ENCODE assay signal across 9 mouse cellular contexts in the genomic region with DNA sequence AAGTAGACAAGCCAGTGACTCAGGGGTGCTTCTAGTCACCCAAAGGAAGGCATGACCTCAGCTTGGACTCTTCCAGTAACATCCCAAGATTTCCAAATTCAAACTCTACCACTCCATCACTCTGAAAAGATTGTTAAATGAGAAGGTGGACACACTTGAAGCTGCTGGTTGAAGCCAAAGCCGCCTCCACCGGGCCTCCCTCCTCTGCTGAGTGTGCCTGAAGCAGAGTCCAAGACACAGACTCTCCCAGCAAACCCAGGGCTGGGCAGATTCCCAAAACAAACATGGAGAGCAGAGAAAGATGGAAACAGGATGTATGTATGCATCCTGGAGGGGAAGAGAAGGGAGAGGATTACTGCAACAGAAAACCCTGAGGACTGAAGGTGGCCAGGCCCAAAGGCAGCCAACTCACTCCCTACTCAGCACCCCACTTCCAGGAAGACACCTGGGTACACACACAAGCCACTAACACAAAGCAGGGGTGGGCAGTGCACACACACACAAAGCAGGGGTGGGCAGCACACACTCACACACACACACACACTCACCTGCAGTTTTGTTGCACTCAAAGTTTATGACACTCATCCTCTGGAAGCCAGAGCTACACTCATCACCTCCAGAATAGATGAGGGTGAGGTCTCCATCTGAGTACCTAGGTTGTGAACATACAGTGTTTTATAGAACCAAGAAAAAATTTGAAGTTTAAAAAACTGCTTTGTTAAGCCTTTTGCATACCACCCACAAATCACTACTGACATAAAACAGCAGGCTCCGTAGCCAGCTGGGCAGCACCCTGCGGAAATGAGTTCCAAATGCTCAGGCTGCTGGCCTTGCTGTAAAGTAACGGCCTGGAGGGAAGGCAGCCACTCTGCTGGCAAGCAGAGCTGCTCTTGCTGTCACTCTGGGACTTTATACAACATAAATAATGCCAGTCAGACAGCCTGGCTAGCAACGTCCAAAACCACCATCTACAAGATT. TPM values are rescaled to one million over a fixed set of nuclear protein-coding genes. Genes with fewer than 3 reads are reported as not detected.
DNase-seq lines count a peak whose midpoint lies in the region; ATAC-seq lines count a peak whose summit lies in the region.
"Had no signal": no experiment of that assay in that cellular context is flagged by ENCODE, and none has a peak within 500 bp of the region (broad histone marks: within the 10 kb centered on the region; RNA-seq: fewer than 3 reads in every experiment).

No protein-coding gene starts in this region.

- no peaks in the 10 kb centered on the region for H3K27me3 ChIP-seq in forebrain, embryonic 14.5 days (replicated peaks; ENCODE audit: control insufficient read depth, insufficient read depth, low read length)
- no peaks in the 10 kb centered on the region for H3K27me3 ChIP-seq in forebrain, embryonic 10.5 days (ENCODE audit: poor library complexity, severe bottlenecking)
- H3K27me3 ChIP-seq in intestine, embryonic 15.5 days (replicated peaks), result no peaks in the 10 kb centered on the region
- H3K27me3 ChIP-seq in liver, embryonic 11.5 days (replicated peaks; ENCODE audit: control insufficient read depth, insufficient read depth, low read length), result no peaks in the 10 kb centered on the region
- H3K27me3 ChIP-seq in stomach, embryonic 14.5 days (ENCODE audit: control insufficient read depth, insufficient read depth, low read length), result no peaks in the 10 kb centered on the region

- no peak overlapping the region for H3K4me3 ChIP-seq in forebrain, embryonic 14.5 days (ENCODE audit: low read depth, low read length)
- H3K4me3 ChIP-seq in forebrain, embryonic 10.5 days, result no peak overlapping the region
- no peak overlapping the region for H3K4me3 ChIP-seq in intestine, embryonic 15.5 days (replicated peaks)
- no peak overlapping the region for H3K4me3 ChIP-seq in liver, embryonic 11.5 days (ENCODE audit: low read depth, low read length)
- no peak overlapping the region for H3K4me3 ChIP-seq in stomach, embryonic 14.5 days (ENCODE audit: low read depth, low read length)

- H3K36me3 ChIP-seq in forebrain, embryonic 14.5 days (ENCODE audit: control insufficient read depth, insufficient read depth, low read length), result peaks cover 54% of the 10 kb centered on the region
- H3K36me3 ChIP-seq in forebrain, embryonic 10.5 days (replicated peaks), result peaks cover 85% of the 10 kb centered on the region
- H3K36me3 ChIP-seq in intestine, embryonic 15.5 days, result 0 out of 2 replicates have a peak, but pooled peaks cover 7% of the 10 kb centered on the region
- peaks cover 9% of the 10 kb centered on the region; the same call in 1 of the 2 replicates for H3K36me3 ChIP-seq in liver, embryonic 11.5 days (ENCODE audit: control insufficient read depth, insufficient read depth, low read length)
- H3K36me3 ChIP-seq in stomach, embryonic 14.5 days (ENCODE audit: control insufficient read depth, insufficient read depth, low read length), result peaks cover 10% of the 10 kb centered on the region

- no peak overlapping the region for H3K4me2 ChIP-seq in forebrain, embryonic 14.5 days (ENCODE audit: low read length)
- no peak overlapping the region; the same call in 1 of the 2 replicates for H3K4me2 ChIP-seq in intestine, embryonic 15.5 days (replicated peaks)
- no peak overlapping the region for H3K4me2 ChIP-seq in liver, embryonic 11.5 days
- no peak overlapping the region for H3K4me2 ChIP-seq in stomach, embryonic 14.5 days (replicated peaks; ENCODE audit: low read depth, low read length)

- DNase-seq in forebrain, embryonic 14.5 days (ENCODE audit: low spot score), result no peak
- DNase-seq in forebrain, embryonic 10.5 days (ENCODE audit: extremely low spot score, low spot score), result no peak
- peak; percentile 76 for DNase-seq in adrenal gland, postnatal 10 days
- DNase-seq in gastrocnemius, postnatal 10 days, result peak; percentile 39
- DNase-seq in liver, embryonic 11.5 days (ENCODE audit: low spot score), result no peak
- no peak for DNase-seq in yolk sac, embryonic 10.5 days (ENCODE audit: low spot score)

- 0 out of 2 replicates have a peak, but pooled peaks have one; percentile 23 for ATAC-seq in forebrain, embryonic 14.5 days
- ATAC-seq in intestine, embryonic 15.5 days, result peak; percentile 15; the same call in 1 of the 2 replicates
- no peak for ATAC-seq in liver, embryonic 11.5 days (replicated peaks; ENCODE audit: low FRiP score)
- peak; percentile 50 for ATAC-seq in stomach, embryonic 14.5 days (ENCODE audit: insufficient number of reproducible peaks, insufficient read depth, low FRiP score, low read depth)

- no peaks in the 10 kb centered on the region for H3K9me3 ChIP-seq in forebrain, embryonic 14.5 days (replicated peaks; ENCODE audit: control insufficient read depth, low read length)
- no peaks in the 10 kb centered on the region for H3K9me3 ChIP-seq in forebrain, embryonic 10.5 days
- no peaks in the 10 kb centered on the region for H3K9me3 ChIP-seq in intestine, embryonic 15.5 days
- no peaks in the 10 kb centered on the region for H3K9me3 ChIP-seq in liver, embryonic 11.5 days (ENCODE audit: control insufficient read depth, low read length)
- H3K9me3 ChIP-seq in stomach, embryonic 14.5 days (ENCODE audit: control insufficient read depth, low read depth, low read length), result no peaks in the 10 kb centered on the region

- 72% methylated on average over 6 of the region's 6 CpGs for WGBS in forebrain, embryonic 14.5 days
- 75% methylated on average over 6 of the region's 6 CpGs for WGBS in forebrain, embryonic 10.5 days
- 26% methylated on average over 6 of the region's 6 CpGs for WGBS in intestine, embryonic 15.5 days
- WGBS in liver, embryonic 11.5 days, result 65% methylated on average over 6 of the region's 6 CpGs
- 30% methylated on average over 6 of the region's 6 CpGs for WGBS in stomach, embryonic 14.5 days

- H3K9ac ChIP-seq in forebrain, embryonic 14.5 days (ENCODE audit: low read length), result no peak overlapping the region
- no peak overlapping the region for H3K9ac ChIP-seq in intestine, embryonic 15.5 days
- H3K9ac ChIP-seq in liver, embryonic 11.5 days (ENCODE audit: low read depth, low read length), result no peak overlapping the region
- H3K9ac ChIP-seq in stomach, embryonic 14.5 days (replicated peaks; ENCODE audit: low read depth, low read length), result no peak overlapping the region

- H3K4me1 ChIP-seq in forebrain, embryonic 14.5 days (ENCODE audit: control insufficient read depth, insufficient read depth, low read length), result peaks cover 6% of the 10 kb centered on the region; the same call in 1 of the 2 replicates
- H3K4me1 ChIP-seq in forebrain, embryonic 10.5 days, result no peaks in the 10 kb centered on the region; the same call in 1 of the 2 replicates
- peaks cover 45% of the 10 kb centered on the region for H3K4me1 ChIP-seq in intestine, embryonic 15.5 days (replicated peaks)
- peaks cover 30% of the 10 kb centered on the region for H3K4me1 ChIP-seq in liver, embryonic 11.5 days (replicated peaks; ENCODE audit: control insufficient read depth, insufficient read depth, low read length)
- H3K4me1 ChIP-seq in stomach, embryonic 14.5 days (ENCODE audit: control insufficient read depth, insufficient read depth, low read length), result peaks cover 31% of the 10 kb centered on the region

- no peak overlapping the region; the same call in none of the 2 replicates for H3K27ac ChIP-seq in forebrain, embryonic 14.5 days (ENCODE audit: low read depth, low read length)
- no peak overlapping the region for H3K27ac ChIP-seq in forebrain, embryonic 10.5 days
- H3K27ac ChIP-seq in intestine, embryonic 15.5 days, result peak overlapping the region; percentile 90
- peak overlapping the region; percentile 60 for H3K27ac ChIP-seq in liver, embryonic 11.5 days (ENCODE audit: low read depth, low read length)
- H3K27ac ChIP-seq in stomach, embryonic 14.5 days (ENCODE audit: low read length), result peak overlapping the region; percentile 82

RNA-seq across cellular contexts. Expression of a gene that starts 44.4 kb away (rescaled TPM):
- 9.6 and 10.9 TPM in 2 replicates for polyA plus RNA-seq in forebrain, embryonic 14.5 days (2014; fragmentation: Nextera tagmentation; extraction: Ambion mirVana)
- 20.0 and 20.5 TPM in 2 replicates for polyA plus RNA-seq in forebrain, embryonic 10.5 days (2016; fragmentation: Nextera tagmentation; extraction: Ambion mirVana)
- total RNA-seq in adrenal gland, postnatal 10 days (2021), result 10 to 100 TPM; 60.7 to 77.0 TPM
- 100 to 1,000 TPM in 1 of 2 experiments, 10 to 100 TPM in 1; 92.0 to 114 TPM for total RNA-seq in gastrocnemius, postnatal 10 days (2021)
- polyA plus RNA-seq in intestine, embryonic 15.5 days (2015; fragmentation: Nextera tagmentation; extraction: Ambion mirVana), result 37.5 and 38.9 TPM in 2 replicates
- polyA plus RNA-seq in liver, embryonic 11.5 days (2014; fragmentation: Nextera tagmentation; extraction: Ambion mirVana), result 41.8 and 43.7 TPM in 2 replicates
- polyA plus RNA-seq in stomach, embryonic 14.5 days (2014; fragmentation: Nextera tagmentation; extraction: Ambion mirVana), result 46.0 and 51.7 TPM in 2 replicates

RNA-seq across cellular contexts. Expression of a gene that starts 49.4 kb away (rescaled TPM):
- not detected in 2 replicates for polyA plus RNA-seq in forebrain, embryonic 14.5 days (2014; fragmentation: Nextera tagmentation; extraction: Ambion mirVana)
- polyA plus RNA-seq in forebrain, embryonic 10.5 days (2016; fragmentation: Nextera tagmentation; extraction: Ambion mirVana), result not detected in 2 replicates
- 10 to 100 TPM; 10.1 to 24.6 TPM for total RNA-seq in adrenal gland, postnatal 10 days (2021)
- not detected for total RNA-seq in gastrocnemius, postnatal 10 days (2021)
- polyA plus RNA-seq in intestine, embryonic 15.5 days (2015; fragmentation: Nextera tagmentation; extraction: Ambion mirVana), result 0.40 and 0.51 TPM in 2 replicates
- 0.10 TPM in 1 of 2 replicates, not detected in the other for polyA plus RNA-seq in liver, embryonic 11.5 days (2014; fragmentation: Nextera tagmentation; extraction: Ambion mirVana)
- 0.90 TPM in 1 of 2 replicates, not detected in the other for polyA plus RNA-seq in stomach, embryonic 14.5 days (2014; fragmentation: Nextera tagmentation; extraction: Ambion mirVana)
- total RNA-seq: gastrocnemius, postnatal 36 days had no signal

Comparison
In these comparisons a context has a peak if more than half of its experiments do, and no peak if none do; other contexts are left out.
1. DNase-seq: peak in adrenal gland, postnatal 10 days (single experiment) and gastrocnemius, postnatal 10 days (single experiment); none in forebrain, embryonic 14.5 days (single experiment), forebrain, embryonic 10.5 days (single experiment), liver, embryonic 11.5 days (single experiment) and yolk sac, embryonic 10.5 days (single experiment).
2. H3K27ac ChIP-seq: peak in intestine, embryonic 15.5 days (single experiment), liver, embryonic 11.5 days (single experiment) and stomach, embryonic 14.5 days (single experiment); none in forebrain, embryonic 14.5 days (single experiment) and forebrain, embryonic 10.5 days (single experiment).